Mouse (Mus musculus): ENCODE data around the gene Igf1. TPM values are rescaled to one million over a fixed set of nuclear protein-coding genes. Genes with fewer than 3 reads are reported as not detected.

Igf1 gene
- polyA plus RNA-seq (2012; rRNA removed) = 54.6 and 56.0 TPM in 2 replicates

GRCm38 (mm10) chr10:87858013-87858806 is at the start of gene Igf1:
Gene Igf1 (plus strand): TSS chr10:87858265.
- peak within 1 kb of the TSS; percentile 15; the same call in 1 of the 2 replicates for H3K4me3 ChIP-seq (ENCODE audit: extremely low read depth, insufficient read depth, insufficient read length)
- no peak within 1 kb of the TSS for H3K27ac ChIP-seq (ENCODE audit: insufficient read depth, low read length)
- WGBS = 23% methylated on average over 5 of the region's 5 CpGs

GRCm38 (mm10) chr10:87812157-87813072 is 45.6 kb upstream of the Igf1 start:
- Histone ChIP-seq H3K4me3 (ENCODE audit: extremely low read depth, insufficient read depth, insufficient read length) (no peak overlapping the region), H3K36me3 (ENCODE audit: control insufficient read depth, insufficient read depth, low read length) (no peaks in the 10 kb centered on the region), H3K27ac (ENCODE audit: insufficient read depth, low read length) (no peak overlapping the region), H3K27me3 (ENCODE audit: control insufficient read depth, insufficient read depth, low read length) (no peaks in the 10 kb centered on the region), H3K4me1 (ENCODE audit: control insufficient read depth, insufficient read depth, insufficient read length) (no peaks in the 10 kb centered on the region)
- WGBS = 78% methylated on average over 8 of the region's 8 CpGs
- no peak for DNase-seq (ENCODE audit: low read depth in 1 of 2, low spot score in 2 of 2)
- TF ChIP-seq CTCF (IDR thresholded peaks at IDR 0.05; ENCODE audit: extremely low read depth, insufficient read depth, insufficient read length, insufficient replicate concordance) (no peak), POLR2A (IDR thresholded peaks at IDR 0.05; ENCODE audit: low read depth, low read length) (no peak)

More at GRCm38 (mm10) chr10:87858013-87858806, at the start of gene Igf1:
- no peak for DNase-seq (ENCODE audit: low read depth in 1 of 2, low spot score in 2 of 2)
- Histone ChIP-seq H3K4me1 (ENCODE audit: control insufficient read depth, insufficient read depth, insufficient read length) (no peaks in the 10 kb centered on the region), H3K27me3 (ENCODE audit: control insufficient read depth, insufficient read depth, low read length) (no peaks in the 10 kb centered on the region), H3K36me3 (ENCODE audit: control insufficient read depth, insufficient read depth, low read length) (no peaks in the 10 kb centered on the region)
- TF ChIP-seq CTCF (IDR thresholded peaks at IDR 0.05; ENCODE audit: extremely low read depth, insufficient read depth, insufficient read length, insufficient replicate concordance) = no peak

GRCm38 (mm10) chr10:87813073-87813590 is 44.9 kb upstream of the Igf1 start:
- 42% methylated on average over 3 of the region's 3 CpGs for WGBS
- H3K27me3 ChIP-seq (ENCODE audit: control insufficient read depth, insufficient read depth, low read length) = no peaks in the 10 kb centered on the region

GRCm38 (mm10) chr10:87816861-87817260 is 41.2 kb upstream of the Igf1 start:
- 84% methylated on average over 4 of the region's 4 CpGs for WGBS
- Histone ChIP-seq H3K27me3 (ENCODE audit: control insufficient read depth, insufficient read depth, low read length) (no peaks in the 10 kb centered on the region), H3K27ac (ENCODE audit: insufficient read depth, low read length) (no peak overlapping the region), H3K36me3 (ENCODE audit: control insufficient read depth, insufficient read depth, low read length) (no peaks in the 10 kb centered on the region), H3K4me3 (ENCODE audit: extremely low read depth, insufficient read depth, insufficient read length) (no peak overlapping the region), H3K4me1 (ENCODE audit: control insufficient read depth, insufficient read depth, insufficient read length) (no peaks in the 10 kb centered on the region)
- DNase-seq (ENCODE audit: low read depth in 1 of 2, low spot score in 2 of 2) = no peak
- TF ChIP-seq POLR2A (IDR thresholded peaks at IDR 0.05; ENCODE audit: low read depth, low read length) (no peak), CTCF (IDR thresholded peaks at IDR 0.05; ENCODE audit: extremely low read depth, insufficient read depth, insufficient read length, insufficient replicate concordance) (no peak)

More at GRCm38 (mm10) chr10:87813073-87813590, 44.9 kb upstream of the Igf1 start:
- DNase-seq (ENCODE audit: low read depth in 1 of 2, low spot score in 2 of 2) = no peak
- H3K4me3 ChIP-seq (ENCODE audit: extremely low read depth, insufficient read depth, insufficient read length) = no peak overlapping the region
- TF ChIP-seq POLR2A (IDR thresholded peaks at IDR 0.05; ENCODE audit: low read depth, low read length) = no peak
- no peak for TF ChIP-seq CTCF (IDR thresholded peaks at IDR 0.05; ENCODE audit: extremely low read depth, insufficient read depth, insufficient read length, insufficient replicate concordance)
- no peak overlapping the region for H3K27ac ChIP-seq (ENCODE audit: insufficient read depth, low read length)
- H3K36me3 ChIP-seq (ENCODE audit: control insufficient read depth, insufficient read depth, low read length) = no peaks in the 10 kb centered on the region
- H3K4me1 ChIP-seq (ENCODE audit: control insufficient read depth, insufficient read depth, insufficient read length) = no peaks in the 10 kb centered on the region

- TF ChIP-seq POLR2A (IDR thresholded peaks at IDR 0.05; ENCODE audit: low read depth, low read length) = no peak
- no peak for TF ChIP-seq CTCF (IDR thresholded peaks at IDR 0.05; ENCODE audit: extremely low read depth, insufficient read depth, insufficient read length, insufficient replicate concordance)
- DNase-seq (ENCODE audit: low read depth in 1 of 2, low spot score in 2 of 2) = no peak
- H3K4me1 ChIP-seq (ENCODE audit: control insufficient read depth, insufficient read depth, insufficient read length) = no peaks in the 10 kb centered on the region
- H3K4me3 ChIP-seq (ENCODE audit: extremely low read depth, insufficient read depth, insufficient read length) = no peak overlapping the region
- 85% methylated on average over 7 of the region's 7 CpGs for WGBS
- no peak overlapping the region for H3K27ac ChIP-seq (ENCODE audit: insufficient read depth, low read length)
- H3K27me3 ChIP-seq (ENCODE audit: control insufficient read depth, insufficient read depth, low read length) = no peaks in the 10 kb centered on the region
- no peaks in the 10 kb centered on the region for H3K36me3 ChIP-seq (ENCODE audit: control insufficient read depth, insufficient read depth, low read length)
Measured at GRCm38 (mm10) chr10:87817786-87818185, 40.3 kb upstream of the Igf1 start.

- no peak for DNase-seq (ENCODE audit: low read depth in 1 of 2, low spot score in 2 of 2)
- no peaks in the 10 kb centered on the region for H3K36me3 ChIP-seq (ENCODE audit: control insufficient read depth, insufficient read depth, low read length)
- H3K4me1 ChIP-seq (ENCODE audit: control insufficient read depth, insufficient read depth, insufficient read length) = no peaks in the 10 kb centered on the region
- H3K4me3 ChIP-seq (ENCODE audit: extremely low read depth, insufficient read depth, insufficient read length) = no peak overlapping the region
- TF ChIP-seq POLR2A (IDR thresholded peaks at IDR 0.05; ENCODE audit: low read depth, low read length) (no peak), CTCF (IDR thresholded peaks at IDR 0.05; ENCODE audit: extremely low read depth, insufficient read depth, insufficient read length, insufficient replicate concordance) (no peak)
- 72% methylated on average over 10 of the region's 10 CpGs for WGBS
- H3K27ac ChIP-seq (ENCODE audit: insufficient read depth, low read length) = no peak overlapping the region
- H3K27me3 ChIP-seq (ENCODE audit: control insufficient read depth, insufficient read depth, low read length) = no peaks in the 10 kb centered on the region
Measured at GRCm38 (mm10) chr10:87821906-87822305, 36.2 kb upstream of the Igf1 start.

Measured in spleen, adult 2 months (tissue).